Mouse (Mus musculus) adrenal gland, adult (tissue): ENCODE data around the gene B830017H08Rik.

ENCODE experiments used
- DNase-seq, 2 experiments: peaks; one replicate each; pipeline ENCODE4 v3.0.0; 2022 to 2023; ENCODE audit warnings: low spot score in 1 of 2; ENCODE audit not compliant: inconsistent age in 2 of 2

B830017H08Rik gene

DNA sequence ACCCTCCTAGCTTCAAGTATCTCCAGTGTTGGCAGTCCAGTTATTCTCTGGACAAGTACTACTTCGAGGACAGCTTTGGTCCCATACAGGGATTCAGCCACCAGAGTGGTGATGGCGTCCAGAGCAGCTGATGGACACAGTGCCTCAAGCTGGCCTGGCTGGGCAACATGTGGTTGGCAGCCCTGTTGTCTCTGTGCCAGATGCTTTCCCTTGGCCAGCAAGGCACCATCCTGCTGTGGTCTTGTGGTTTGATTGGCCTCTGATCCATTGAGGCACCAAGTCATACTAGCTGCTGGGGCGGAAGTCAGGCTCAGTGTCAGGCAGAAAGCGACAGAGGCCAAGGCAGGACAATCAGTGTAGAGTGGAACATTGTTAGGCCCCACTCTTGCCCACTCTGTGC, 23.8 kb upstream of the B830017H08Rik start:
- DNase-seq, result no peak

DNA sequence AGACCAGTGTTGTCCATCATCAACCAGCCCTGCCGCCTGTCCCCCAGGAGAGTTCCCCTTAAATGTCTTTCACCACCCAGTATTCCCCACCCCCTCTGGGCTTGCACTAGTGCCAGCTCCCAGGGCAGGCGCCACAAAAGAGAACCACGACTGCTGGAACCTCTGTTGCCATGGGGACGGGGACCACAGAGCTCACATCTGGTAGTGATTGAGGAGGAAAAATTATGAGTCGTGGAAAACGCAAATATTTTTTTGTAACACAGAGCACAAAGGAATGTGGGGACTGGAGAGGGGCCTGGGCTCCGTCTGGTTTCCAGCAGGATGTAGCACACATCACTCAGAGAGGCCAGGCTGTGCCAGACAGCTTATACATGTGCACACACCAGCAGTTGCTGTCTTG, 23.2 kb upstream of the B830017H08Rik start:
- no peak for DNase-seq

DNA sequence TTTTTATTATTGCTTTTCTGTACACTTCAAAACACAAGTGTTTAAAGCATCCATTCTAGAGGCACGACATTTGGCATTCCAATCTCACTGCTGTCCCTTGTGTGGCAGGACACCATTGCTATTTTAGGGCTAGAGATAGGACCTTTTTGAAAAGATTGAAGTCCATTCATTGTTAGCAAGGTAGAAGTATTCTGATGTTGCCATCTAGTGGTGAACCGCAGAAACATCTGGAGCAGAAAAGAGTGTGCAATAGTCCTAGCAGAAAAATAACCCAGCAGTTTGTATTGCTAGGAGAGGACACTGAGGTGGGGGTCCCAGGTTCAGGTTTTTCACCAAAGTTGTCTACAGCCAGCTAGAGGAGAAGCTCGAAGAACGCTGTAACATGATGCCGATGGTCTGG, 20.8 kb upstream of the B830017H08Rik start:
- DNase-seq, result peak; percentile 27 to 77

DNA sequence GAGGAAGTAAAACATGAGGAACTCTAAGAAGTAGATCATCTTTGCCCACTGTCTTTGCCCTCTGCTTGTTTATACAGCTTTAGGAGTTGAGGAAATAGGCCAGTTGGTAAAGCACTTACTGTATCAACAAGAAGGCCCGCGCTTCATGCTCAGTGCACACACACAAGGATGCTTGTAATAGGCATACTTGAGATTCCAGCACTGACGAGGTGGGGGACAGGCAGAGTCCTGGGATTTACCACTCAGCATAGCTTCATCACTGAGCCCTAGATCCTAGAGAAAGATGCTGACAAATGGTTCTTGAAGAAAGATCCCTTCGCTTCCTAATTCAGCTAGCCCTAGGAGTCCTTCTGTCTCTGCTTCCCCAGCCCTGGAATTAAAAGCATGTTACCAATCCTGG, 19.7 kb upstream of the B830017H08Rik start:
- DNase-seq, result no peak

DNA sequence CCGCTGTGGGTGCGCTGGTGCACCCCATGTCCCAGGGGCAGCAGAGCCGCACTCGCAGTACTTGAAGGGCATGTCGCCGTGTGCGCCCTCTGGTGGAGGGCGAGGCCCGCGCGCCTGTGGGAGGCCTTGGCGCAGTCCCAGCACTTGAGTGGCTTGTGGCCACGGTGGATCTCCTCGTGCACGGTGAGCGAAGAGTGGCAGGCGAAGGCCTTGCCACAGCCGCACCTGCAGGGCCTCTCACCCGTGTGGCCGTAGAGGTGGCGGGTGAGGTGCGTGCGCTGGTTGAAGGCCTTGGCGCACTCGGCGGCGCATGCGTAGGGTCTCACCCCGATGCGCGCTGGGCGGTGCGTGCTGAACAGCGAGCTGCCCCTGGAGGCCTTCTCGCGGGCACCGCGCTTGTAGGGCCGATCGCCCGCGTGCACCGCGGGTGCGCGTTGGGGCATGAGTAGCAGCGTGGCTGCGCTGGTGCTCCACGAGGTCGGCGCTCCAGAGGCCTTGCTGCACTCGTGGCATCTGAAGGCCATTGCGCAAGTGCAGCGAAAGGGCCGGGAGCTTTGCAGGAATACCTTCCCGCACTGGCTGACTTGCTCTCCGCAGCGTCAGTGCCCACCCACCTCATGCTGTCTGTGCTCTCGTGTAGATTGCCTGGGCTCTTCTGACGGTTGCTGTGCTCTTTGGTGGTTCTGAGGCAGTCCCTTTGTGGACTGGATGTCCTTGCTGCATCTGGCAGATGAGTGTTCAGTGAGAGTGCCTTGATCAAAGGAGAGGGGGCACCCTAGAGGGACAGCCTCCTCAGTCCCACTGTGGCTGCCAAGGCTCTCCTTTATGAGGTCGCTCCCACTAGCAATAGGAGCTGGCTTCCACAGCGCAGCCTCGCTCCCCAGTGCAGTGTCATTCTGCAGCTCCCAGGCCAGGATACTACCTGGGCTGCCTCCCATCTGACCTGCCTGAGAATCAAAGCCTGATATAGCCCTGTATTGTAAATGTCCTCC, 17.2 kb upstream of the B830017H08Rik start:
- DNase-seq, result peak; percentile 67 to 86

DNA sequence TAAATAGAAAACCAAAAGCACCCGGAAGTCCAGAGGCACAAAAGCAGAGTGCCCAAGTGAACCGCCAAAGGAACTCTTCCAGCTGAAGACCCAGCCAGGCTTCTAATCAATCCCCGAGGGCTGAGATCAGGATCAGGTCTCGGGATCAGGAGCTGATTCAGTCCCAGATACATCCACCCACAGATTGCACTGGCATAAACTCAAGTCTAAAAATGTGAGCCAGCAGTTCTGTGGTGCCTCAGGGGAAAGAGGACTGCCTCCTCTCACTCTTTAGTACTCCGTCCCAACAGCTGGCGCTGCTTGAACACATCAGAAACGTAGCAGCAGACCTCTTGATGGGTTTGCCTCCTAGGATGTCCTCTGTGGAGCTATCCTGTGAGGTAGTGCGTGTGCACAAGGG, 16.4 kb upstream of the B830017H08Rik start:
- DNase-seq, result no peak

DNA sequence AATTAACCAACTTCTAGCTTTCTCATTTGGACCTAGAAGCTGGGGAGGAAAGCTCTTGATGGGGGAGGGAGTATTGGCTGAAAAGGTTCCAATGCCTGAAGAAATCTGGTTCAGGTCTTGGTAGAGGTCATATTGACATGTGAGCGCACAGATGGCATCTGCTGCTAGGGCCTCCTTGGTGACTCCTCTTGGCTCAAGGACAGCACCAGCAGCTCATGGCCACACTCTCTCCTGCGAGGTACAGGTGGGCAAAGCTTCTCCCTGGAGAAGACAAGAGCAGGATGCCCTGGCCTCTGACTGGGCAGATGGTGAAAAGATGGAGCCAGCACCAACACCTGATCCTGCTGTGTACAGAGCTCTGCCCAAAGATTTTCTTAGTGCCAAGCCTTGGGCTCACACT, 6.4 kb upstream of the B830017H08Rik start:
- no peak for DNase-seq

DNA sequence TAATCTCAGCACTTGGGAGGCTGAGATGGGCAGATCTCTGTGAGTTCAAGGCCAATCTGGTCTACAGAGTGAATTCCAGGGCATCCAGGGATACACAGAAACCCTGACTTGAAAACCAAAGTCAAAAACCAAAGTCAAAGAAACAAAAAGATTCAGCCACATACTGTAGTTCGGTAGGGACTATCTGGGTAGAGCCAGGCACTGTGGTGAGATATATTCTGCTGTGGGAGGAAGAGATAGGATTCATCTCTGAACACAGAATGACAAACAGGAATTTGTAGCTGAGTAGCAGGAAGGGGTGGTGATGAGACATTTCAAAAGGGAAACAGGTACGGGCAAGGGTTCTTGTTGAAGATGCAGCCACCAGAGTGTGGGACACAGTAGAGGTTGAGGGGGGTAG, 4.7 kb upstream of the B830017H08Rik start:
- no peak for DNase-seq

DNA sequence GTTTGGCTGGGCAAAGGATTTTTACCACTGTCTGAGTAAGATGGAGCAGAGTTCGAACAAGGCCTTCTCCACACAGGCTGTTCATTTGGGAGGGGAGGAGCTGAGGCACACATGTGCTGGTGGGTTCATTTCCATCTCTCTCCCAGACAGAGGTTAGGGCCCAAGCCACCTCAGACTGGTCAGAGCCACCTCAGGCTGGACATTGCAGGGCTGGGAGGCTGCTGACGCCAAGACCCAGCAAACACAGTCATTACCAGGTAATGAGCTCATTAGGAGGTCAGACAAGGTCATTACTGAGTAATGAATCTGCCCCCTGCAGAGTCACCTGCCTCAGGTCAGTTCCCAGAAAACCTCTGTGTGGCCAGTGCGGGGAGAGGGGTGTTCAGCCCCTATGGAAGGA, 4.1 kb upstream of the B830017H08Rik start:
- DNase-seq, result no peak

DNA sequence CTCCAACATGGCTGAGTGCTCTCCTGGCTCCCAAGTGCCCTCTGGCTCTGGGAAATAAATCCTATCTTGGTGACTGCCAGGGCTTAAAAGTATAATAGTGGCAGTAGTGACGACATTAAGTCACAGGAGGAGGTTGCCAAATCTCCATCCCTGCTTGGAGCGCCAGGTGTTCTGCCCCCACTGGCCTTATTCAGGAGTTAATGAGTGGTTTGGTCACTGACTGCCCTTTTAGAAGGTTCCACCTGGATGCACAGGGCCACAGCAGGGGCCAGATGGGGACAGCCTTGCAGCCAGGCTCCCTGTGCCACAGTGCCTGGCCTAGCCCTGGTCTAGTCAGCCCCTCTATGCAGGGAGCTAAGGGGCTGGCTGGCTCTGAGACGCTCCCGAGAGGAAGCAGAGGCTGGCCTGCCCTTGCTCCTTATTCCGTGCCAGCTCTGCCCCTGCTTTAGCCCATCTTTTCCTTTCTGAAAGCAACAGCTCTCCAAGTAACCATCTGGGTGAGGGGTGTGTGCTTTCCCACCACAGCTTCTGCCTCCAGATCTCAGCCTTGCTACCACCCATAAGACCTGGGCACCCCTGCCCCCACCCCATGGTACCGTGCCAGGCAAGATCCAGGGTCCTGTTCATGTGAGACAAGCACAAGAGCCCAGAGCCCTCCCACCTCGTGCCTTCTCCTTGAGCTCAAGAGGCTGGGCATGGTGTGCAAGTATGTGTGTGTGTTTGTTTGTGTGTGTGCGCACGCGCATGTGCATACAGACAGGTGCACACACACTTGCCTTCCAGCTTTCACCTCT, 2.3 kb upstream of the B830017H08Rik start:
- no peak for DNase-seq

DNA sequence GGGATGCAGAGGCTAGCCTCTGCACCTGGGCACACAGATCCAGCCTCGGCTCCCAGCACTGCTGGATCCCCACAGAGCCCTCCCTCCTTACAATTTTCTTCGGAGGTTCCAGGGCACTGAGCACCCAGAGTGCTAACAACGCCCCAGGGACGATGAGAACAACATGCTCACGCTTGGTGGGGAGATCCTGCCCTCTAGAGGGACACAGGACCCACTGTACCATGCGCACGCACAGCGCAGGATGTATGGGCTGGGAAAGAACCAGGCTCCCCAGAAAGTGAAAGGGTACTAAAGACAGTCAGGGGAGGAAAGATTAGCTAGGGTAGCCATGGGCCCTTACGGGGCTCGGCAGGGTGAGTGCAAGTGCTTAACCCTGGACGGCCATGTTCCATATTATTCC, 1.1 kb upstream of the B830017H08Rik start:
- DNase-seq, result no peak

DNA sequence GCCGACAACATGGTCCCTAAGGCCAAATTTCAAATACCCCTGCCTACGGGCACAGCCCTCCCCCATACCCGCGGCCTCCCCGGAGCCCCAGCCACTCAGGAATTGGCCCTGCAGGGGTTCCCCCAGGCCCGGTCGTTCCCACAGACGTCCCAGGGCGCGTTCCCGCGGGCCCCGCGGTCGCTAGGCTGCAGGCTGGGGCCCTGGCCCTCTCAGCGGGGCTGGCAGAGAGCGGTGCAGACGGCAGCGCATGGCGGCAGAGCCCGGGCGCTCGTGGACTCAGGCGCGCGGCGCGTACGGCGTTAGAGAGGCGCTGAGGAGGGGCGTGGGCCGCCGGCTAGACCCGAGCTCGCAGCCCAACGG, 380 bp downstream of the B830017H08Rik start:
- peak in 1 of 2 experiments; percentile 59 for DNase-seq

DNA sequence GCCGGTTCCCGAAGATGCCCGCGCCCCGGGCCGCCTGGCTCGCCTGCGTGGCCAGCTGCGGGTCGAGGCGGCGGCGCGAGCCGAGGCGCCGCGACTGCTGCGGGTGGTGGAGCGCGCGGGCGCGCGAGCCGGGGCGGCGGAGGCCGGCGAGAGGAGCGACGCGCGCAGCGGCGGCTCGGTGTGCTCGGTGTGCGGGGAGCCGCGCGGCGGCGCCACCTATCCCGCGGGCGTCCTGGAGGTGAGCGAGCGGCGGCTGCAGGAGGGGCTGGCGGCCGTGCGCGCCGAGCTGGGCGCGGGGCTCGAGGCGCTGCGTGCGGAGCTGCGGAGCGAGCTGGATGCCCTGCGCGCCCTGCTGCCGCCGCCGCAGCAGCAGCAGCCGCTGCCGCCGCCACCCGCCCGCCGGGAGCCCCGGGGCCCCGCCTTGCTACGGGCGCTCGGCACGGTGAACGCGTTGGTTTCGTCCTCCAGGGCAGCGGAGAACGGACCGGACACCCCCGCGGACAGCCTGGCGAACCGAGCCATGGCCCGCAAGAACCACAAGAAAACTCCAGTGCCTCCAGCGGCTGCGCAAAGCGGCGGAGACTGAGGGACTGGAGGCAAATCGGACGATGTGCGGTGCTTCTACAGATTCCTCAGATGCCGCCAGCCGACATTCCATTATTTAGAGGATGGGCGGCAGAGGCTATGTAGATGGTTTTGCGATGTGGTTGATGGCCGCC, 919 bp downstream of the B830017H08Rik start:
- peak in 1 of 2 experiments; percentile 60 for DNase-seq

DNA sequence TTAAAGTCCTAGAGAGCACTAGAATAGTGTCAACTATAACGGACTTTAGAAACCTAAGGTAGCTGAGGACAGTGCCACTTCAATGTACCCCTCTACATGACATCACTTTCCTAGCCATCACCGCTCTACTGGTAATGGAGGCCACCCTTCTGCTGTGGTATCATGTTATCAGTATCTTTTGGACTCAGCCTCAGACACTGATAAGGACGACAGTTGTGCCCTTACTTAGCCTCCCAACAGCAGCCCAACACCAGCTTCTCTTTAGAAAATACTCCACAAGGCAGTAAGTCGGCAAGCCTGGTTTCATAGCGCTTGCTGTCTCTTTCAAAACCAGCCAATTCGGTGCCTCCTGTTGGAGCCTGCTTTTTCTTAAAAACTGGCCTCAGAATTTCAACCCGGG, 1.6 kb downstream of the B830017H08Rik start:
- no peak for DNase-seq

DNA sequence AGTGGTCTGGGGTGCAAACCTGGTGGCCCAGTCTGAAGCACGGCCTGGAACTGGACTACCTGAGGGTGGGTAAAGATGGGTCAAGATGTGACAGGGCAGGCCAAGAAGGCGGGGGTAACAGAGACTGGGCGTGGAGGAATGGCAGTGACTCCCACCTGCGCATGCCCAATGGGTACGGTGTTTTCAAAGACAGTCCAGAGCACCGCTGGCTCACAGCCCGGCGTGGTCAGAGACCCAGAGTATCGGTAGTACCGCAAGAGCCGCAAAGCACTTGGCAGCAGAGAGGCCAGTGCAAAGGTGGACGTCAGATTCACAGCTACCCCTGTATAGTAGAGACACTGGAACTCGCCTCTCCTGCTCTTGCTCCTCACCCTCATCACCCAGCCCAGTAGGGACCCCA, 2.6 kb downstream of the B830017H08Rik start:
- no peak for DNase-seq

DNA sequence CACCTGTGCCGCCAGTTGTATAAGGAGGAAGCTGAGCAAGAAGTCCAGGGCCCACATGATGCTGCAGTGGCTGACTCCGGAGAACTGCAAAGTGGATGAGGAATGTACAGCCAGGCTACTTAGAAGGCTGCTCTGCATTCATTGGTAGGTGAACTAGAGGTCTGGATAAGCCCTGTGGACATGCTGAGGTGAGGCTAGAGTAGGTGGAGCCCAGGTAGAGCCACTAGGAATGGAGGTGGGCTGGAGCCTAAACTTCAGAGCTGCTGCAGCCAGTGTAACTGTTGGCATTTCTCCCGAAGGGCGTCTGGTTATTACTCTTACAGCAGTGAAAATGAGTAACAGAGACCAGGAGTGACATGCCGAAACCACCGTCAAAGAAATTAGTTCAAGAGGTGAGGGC, 5.1 kb downstream of the B830017H08Rik start, which contains the start of gene Car15:
Car15 (minus strand) TSS at position 314 of the 400 bp plus-strand sequence.
- DNase-seq, result no peak

DNA sequence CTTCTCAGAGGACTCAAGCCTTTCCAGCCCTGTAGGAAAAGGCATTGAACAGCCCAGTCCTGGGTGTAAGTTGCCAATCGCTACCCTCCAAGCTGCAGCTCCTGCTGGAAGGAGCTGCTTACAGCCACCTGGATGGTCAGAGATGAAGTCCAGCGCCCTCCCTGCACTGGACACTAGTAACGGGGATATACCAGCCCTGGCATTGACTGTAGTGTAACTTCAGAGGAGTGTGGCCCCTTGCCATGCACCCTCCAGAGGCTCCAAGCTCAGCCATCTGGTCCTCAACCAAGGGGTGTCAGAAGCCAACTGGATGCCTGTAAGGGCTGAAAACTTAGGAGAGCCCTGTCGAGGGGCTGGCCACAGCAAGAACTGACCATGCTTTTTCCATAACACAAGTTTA, 7.1 kb downstream of the B830017H08Rik start:
- DNase-seq, result no peak

DNA sequence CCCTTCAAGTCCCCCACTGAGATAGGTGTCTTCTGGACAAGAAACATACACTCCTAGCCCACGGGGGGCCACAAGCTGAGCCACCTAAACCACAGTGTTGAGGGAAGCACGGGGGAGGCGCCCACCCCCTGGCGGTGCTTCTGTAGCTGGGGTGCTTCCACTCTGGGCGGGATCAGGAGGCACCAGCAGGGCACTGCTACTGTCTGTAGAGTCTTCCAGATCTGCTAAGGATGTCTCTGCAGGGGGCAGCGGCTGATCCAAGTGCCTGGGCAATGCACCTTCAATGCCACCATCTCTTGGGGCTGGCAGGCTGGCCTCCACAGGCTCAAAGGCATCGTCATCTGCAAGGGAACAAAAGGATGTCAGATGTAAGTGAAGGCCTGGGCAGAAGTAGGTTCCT, 9.5 kb downstream of the B830017H08Rik start:
- no peak for DNase-seq

DNA sequence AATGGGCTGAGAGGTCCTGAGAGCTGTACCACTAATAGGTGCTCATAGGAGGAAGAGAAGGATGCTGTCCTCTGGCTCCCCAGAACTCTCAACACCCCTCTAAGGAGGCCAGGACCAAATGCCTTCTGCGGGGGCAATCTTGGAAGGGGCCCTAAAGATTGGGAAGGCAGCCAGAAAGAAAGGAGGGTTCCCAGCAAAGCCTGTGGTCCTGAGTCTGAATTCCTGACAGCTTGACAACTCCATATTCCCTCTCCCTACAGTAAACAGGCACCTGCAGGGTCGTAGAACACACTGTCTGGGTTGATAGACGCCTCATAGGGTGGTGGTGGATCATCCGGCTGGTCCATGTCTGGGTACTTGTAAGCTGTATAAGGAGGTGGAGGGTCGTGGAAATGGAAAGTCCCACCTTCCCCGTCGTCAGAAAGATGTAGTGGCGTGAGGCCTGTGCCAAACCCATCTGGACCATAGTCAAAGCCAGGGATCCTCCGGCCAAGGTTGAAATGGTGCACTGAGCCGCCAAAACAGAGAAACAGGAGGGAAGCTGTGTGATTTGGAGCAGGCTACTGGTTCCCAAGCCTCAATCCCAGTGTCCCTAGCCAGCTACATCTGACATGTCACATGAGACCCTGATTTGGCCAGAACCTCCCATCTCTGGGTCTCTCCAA, 10.9 kb downstream of the B830017H08Rik start:
- no peak for DNase-seq

DNA sequence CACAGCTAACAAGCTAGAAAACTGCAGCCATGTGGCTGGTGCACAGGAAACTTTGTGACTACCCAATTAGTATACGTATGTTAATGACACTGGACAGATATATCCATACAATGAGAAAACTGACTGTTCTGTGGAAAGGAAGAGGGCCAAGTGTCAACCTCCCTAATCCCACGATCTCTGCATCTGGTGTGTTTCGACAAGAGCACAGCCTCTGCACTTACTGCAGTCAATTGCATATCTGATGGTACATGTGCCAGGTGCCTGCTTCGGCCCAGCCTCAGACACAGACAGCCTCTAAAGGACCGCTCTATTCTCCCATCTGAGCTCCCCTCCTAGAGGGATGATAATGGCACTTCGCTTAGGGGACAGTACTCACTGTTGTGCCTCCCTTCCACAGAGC, 15.5 kb downstream of the B830017H08Rik start:
- DNase-seq, result no peak

DNA sequence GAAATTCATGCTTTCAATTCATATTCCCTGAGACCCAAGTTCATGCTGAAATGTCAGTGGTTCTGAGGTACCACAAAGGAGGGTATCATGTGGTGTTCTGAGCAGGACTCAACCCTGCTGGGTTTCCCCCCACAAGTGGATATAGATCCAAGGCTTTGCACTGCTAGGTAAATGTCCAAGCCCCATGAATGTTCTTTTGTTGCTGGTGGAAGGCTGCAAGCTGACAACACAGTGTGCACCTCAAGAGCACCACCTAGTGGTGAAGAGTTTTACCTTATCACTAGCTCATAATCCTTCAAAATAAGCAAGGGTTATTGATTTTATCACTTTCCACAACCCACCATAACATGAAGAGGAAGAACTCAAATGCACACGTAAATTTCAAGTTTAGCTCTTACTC, 16.0 kb downstream of the B830017H08Rik start:
- DNase-seq, result peak in 1 of 2 experiments; percentile 75
